Mouse (Mus musculus) G1E (cell line): ENCODE measurements around the gene Palm2.

Source experiments
- CTCF ChIP-seq: IDR thresholded peaks from 2 replicates; pipeline ENCODE4 v1.5.1; 2012; ENCODE audit warnings: low read depth, low read length, inconsistent platforms, mixed read lengths
- GATA1 ChIP-seq: IDR thresholded peaks from 2 replicates; pipeline ENCODE4 v1.6.1; 2012; ENCODE audit warnings: borderline replicate concordance, low read length, inconsistent platforms, mixed read lengths
- TAL1 ChIP-seq: conservative IDR thresholded peaks from 2 replicates; pipeline ENCODE4 v1.6.1; 2012; ENCODE audit warnings: low read depth, low read length, inconsistent platforms, mixed read lengths

- TF ChIP-seq CTCF: no peak
- TF ChIP-seq GATA1: no peak
- TF ChIP-seq TAL1: no peak
These were observed 786 bp downstream of the Palm2 start for GRCm38 (mm10) chr4:57434705-57435360.
